Mouse (Mus musculus) forebrain, embryonic 12.5 days (tissue): ENCODE results near the gene Slc25a31. TPM values are rescaled to one million over a fixed set of nuclear protein-coding genes. Genes with fewer than 3 reads are reported as not detected.

ENCODE experiments used
- ATAC-seq: fragments of 200-750 bp; cut with Nextera tagmentation; 2 replicates; pipeline ENCODE4 v1.8.0; 2017; ENCODE audit warnings: moderate TSS enrichment; ENCODE audit not compliant: low FRiP score
- H3K27ac ChIP-seq: fragments of 300-500 bp; sonication (generic); 2 replicates; pipeline ENCODE4 v1.5.1; 2016; ENCODE audit warnings: mild to moderate bottlenecking
- H3K27me3 ChIP-seq: fragments of 300-500 bp; sonication (generic); 2 replicates; pipeline ENCODE4 v1.6.1; 2016; ENCODE audit warnings: mild to moderate bottlenecking
- H3K36me3 ChIP-seq: fragments of 300-500 bp; sonication (generic); replicated peaks from 2 replicates; pipeline ENCODE4 v1.6.1; 2016; ENCODE audit warnings: mild to moderate bottlenecking
- H3K4me1 ChIP-seq: fragments of 300-500 bp; sonication (generic); 2 replicates; pipeline ENCODE4 v1.6.1; 2016
- H3K4me2 ChIP-seq: fragments of 300-500 bp; sonication (generic); 2 replicates; pipeline ENCODE4 v1.6.1; 2016; ENCODE audit warnings: mild to moderate bottlenecking, moderate library complexity
- H3K4me3 ChIP-seq: fragments of 300-500 bp; sonication (generic); replicated peaks from 2 replicates; pipeline ENCODE4 v1.5.1; 2016; ENCODE audit warnings: mild to moderate bottlenecking
- H3K9ac ChIP-seq: fragments of 300-500 bp; sonication (generic); 2 replicates; pipeline ENCODE4 v1.6.1; 2016; ENCODE audit warnings: mild to moderate bottlenecking
- H3K9me3 ChIP-seq: fragments of 300-500 bp; sonication (generic); 2 replicates; pipeline ENCODE4 v1.6.1; 2016
- WGBS: fragments of 180-500 bp; shearing (Covaris S2); methylation state at CpG from one replicate; pipeline ENCODE4 v1.1.7; 2016; 5-methylcytosine and 5-hydroxymethylcytosine counted together
- polyA plus RNA-seq: library from polyadenylated mRNA; unstranded; fragments of >200 nt; fragmentation: Nextera tagmentation; extraction: Ambion mirVana; gene quantifications from 2 replicates; pipeline ENCODE4 v1.2.1, GENCODE M21; 2016

The Slc25a31 gene
- polyA plus RNA-seq, result 0.17 TPM in 1 of 2 replicates, not detected in the other

GRCm38 (mm10) chr3:40708655-40709054 is at the start of gene Slc25a31:
Slc25a31 (plus strand) TSS chr3:40708855.
- no peak within 1 kb of the TSS for H3K9ac ChIP-seq
- H3K36me3 ChIP-seq, result 0 out of 2 replicates have a peak, but pooled peaks cover 3% of the 10 kb centered on the region
- peaks cover 8% of the 10 kb centered on the region for H3K9me3 ChIP-seq
- H3K4me2 ChIP-seq, result no peak within 1 kb of the TSS
- 91% methylated on average over 30 of the region's 30 CpGs for WGBS
- no peak within 1 kb of the TSS for H3K27ac ChIP-seq
- no peak for ATAC-seq
- no peak within 1 kb of the TSS for H3K4me3 ChIP-seq
- no peaks in the 10 kb centered on the region for H3K4me1 ChIP-seq
- no peaks in the 10 kb centered on the region for H3K27me3 ChIP-seq

GRCm38 (mm10) chr3:40660231-40660630 is 48.4 kb upstream of the Slc25a31 start:
- no peaks in the 10 kb centered on the region for H3K27me3 ChIP-seq
- H3K9ac ChIP-seq, result no peak overlapping the region
- no peak for ATAC-seq
- H3K4me1 ChIP-seq, result no peaks in the 10 kb centered on the region
- no peak overlapping the region for H3K4me3 ChIP-seq
- 98% methylated on average over 2 of the region's 2 CpGs for WGBS
- peaks cover 31% of the 10 kb centered on the region for H3K36me3 ChIP-seq
- H3K9me3 ChIP-seq, result no peaks in the 10 kb centered on the region
- no peak overlapping the region for H3K27ac ChIP-seq
- H3K4me2 ChIP-seq, result no peak overlapping the region

GRCm38 (mm10) chr3:40666109-40666508 is 42.5 kb upstream of the Slc25a31 start:
- Histone ChIP-seq H3K36me3 (peaks cover 36% of the 10 kb centered on the region), H3K9ac (no peak overlapping the region), H3K4me1 (peaks cover 4% of the 10 kb centered on the region; the same call in 1 of the 2 replicates), H3K4me2 (no peak overlapping the region), H3K27me3 (no peaks in the 10 kb centered on the region), H3K27ac (no peak overlapping the region), H3K4me3 (no peak overlapping the region), H3K9me3 (no peaks in the 10 kb centered on the region)
- ATAC-seq, result no peak
- 97% methylated on average over 4 of the region's 4 CpGs for WGBS

- peaks cover 36% of the 10 kb centered on the region for H3K36me3 ChIP-seq
- peak overlapping the region; percentile 21 for H3K27ac ChIP-seq
- H3K4me1 ChIP-seq, result peaks cover 4% of the 10 kb centered on the region; the same call in 1 of the 2 replicates
- no peak overlapping the region for H3K9ac ChIP-seq
- WGBS, result 58% methylated on average over 8 of the region's 8 CpGs
- peak; percentile 60; the same call in 1 of the 2 replicates for ATAC-seq
- H3K4me2 ChIP-seq, result no peak overlapping the region
- no peaks in the 10 kb centered on the region for H3K27me3 ChIP-seq
- H3K4me3 ChIP-seq, result no peak overlapping the region
- no peaks in the 10 kb centered on the region for H3K9me3 ChIP-seq
These were observed 41.6 kb upstream of the Slc25a31 start for GRCm38 (mm10) chr3:40666861-40667719.

- no peaks in the 10 kb centered on the region for H3K27me3 ChIP-seq
- H3K9ac ChIP-seq, result no peak overlapping the region
- no peaks in the 10 kb centered on the region for H3K9me3 ChIP-seq
- no peak overlapping the region for H3K4me3 ChIP-seq
- no peak for ATAC-seq
- peaks cover 26% of the 10 kb centered on the region for H3K36me3 ChIP-seq
- no peak overlapping the region for H3K4me2 ChIP-seq
- H3K27ac ChIP-seq, result no peak overlapping the region
- 81% methylated on average over 6 of the region's 6 CpGs for WGBS
- H3K4me1 ChIP-seq, result peaks cover 11% of the 10 kb centered on the region
These were observed 39.8 kb upstream of the Slc25a31 start for GRCm38 (mm10) chr3:40668889-40669288.

- peaks cover 21% of the 10 kb centered on the region for H3K36me3 ChIP-seq
- no peak overlapping the region for H3K4me2 ChIP-seq
- H3K9ac ChIP-seq, result no peak overlapping the region
- no peak overlapping the region for H3K27ac ChIP-seq
- H3K9me3 ChIP-seq, result no peaks in the 10 kb centered on the region
- 88% methylated on average over 3 of the region's 3 CpGs for WGBS
- no peak for ATAC-seq
- H3K4me3 ChIP-seq, result no peak overlapping the region
- no peaks in the 10 kb centered on the region for H3K27me3 ChIP-seq
- peaks cover 14% of the 10 kb centered on the region for H3K4me1 ChIP-seq
These were observed 39.3 kb upstream of the Slc25a31 start for GRCm38 (mm10) chr3:40669395-40669794.

GRCm38 (mm10) chr3:40673515-40673914 is 35.1 kb upstream of the Slc25a31 start:
- Histone ChIP-seq H3K4me3 (no peak overlapping the region), H3K9me3 (no peaks in the 10 kb centered on the region), H3K36me3 (no peaks in the 10 kb centered on the region), H3K27ac (peak overlapping the region; percentile 27), H3K9ac (no peak overlapping the region), H3K27me3 (no peaks in the 10 kb centered on the region), H3K4me1 (peaks cover 26% of the 10 kb centered on the region), H3K4me2 (no peak overlapping the region)
- ATAC-seq, result peak; percentile 89
- WGBS, result 12% methylated on average over 1 of the region's 1 CpGs

- H3K9ac ChIP-seq, result no peak overlapping the region
- H3K4me1 ChIP-seq, result peaks cover 26% of the 10 kb centered on the region
- ATAC-seq, result peak; percentile 10; the same call in 1 of the 2 replicates
- H3K4me2 ChIP-seq, result no peak overlapping the region
- H3K9me3 ChIP-seq, result no peaks in the 10 kb centered on the region
- H3K27ac ChIP-seq, result 0 out of 2 replicates have a peak overlapping the region, but pooled peaks have one; percentile 19
- WGBS, result 10% methylated on average over 8 of the region's 8 CpGs
- H3K4me3 ChIP-seq, result no peak overlapping the region
- no peaks in the 10 kb centered on the region for H3K27me3 ChIP-seq
- no peaks in the 10 kb centered on the region for H3K36me3 ChIP-seq
These were observed 33.7 kb upstream of the Slc25a31 start for GRCm38 (mm10) chr3:40674873-40675405.

GRCm38 (mm10) chr3:40678856-40679255 is 29.8 kb upstream of the Slc25a31 start:
- WGBS, result 8% methylated on average over 1 of the region's 1 CpGs
- no peak overlapping the region for H3K27ac ChIP-seq

GRCm38 (mm10) chr3:40682404-40682803 is 26.3 kb upstream of the Slc25a31 start:
- Histone ChIP-seq H3K4me2 (no peak overlapping the region), H3K9ac (no peak overlapping the region), H3K27ac (no peak overlapping the region), H3K27me3 (no peaks in the 10 kb centered on the region), H3K4me1 (peaks cover 37% of the 10 kb centered on the region), H3K4me3 (no peak overlapping the region), H3K36me3 (peaks cover 4% of the 10 kb centered on the region; the same call in 1 of the 2 replicates), H3K9me3 (no peaks in the 10 kb centered on the region)
- ATAC-seq, result no peak
- 28% methylated on average over 11 of the region's 11 CpGs for WGBS

More at GRCm38 (mm10) chr3:40678856-40679255, 29.8 kb upstream of the Slc25a31 start:
- H3K27me3 ChIP-seq, result no peaks in the 10 kb centered on the region
- no peak overlapping the region for H3K4me2 ChIP-seq
- ATAC-seq, result no peak
- H3K36me3 ChIP-seq, result peaks cover 4% of the 10 kb centered on the region; the same call in 1 of the 2 replicates
- peaks cover 33% of the 10 kb centered on the region for H3K4me1 ChIP-seq
- no peaks in the 10 kb centered on the region for H3K9me3 ChIP-seq
- H3K9ac ChIP-seq, result no peak overlapping the region
- no peak overlapping the region for H3K4me3 ChIP-seq

GRCm38 (mm10) chr3:40683171-40683570 is 25.5 kb upstream of the Slc25a31 start:
- H3K27me3 ChIP-seq, result no peaks in the 10 kb centered on the region
- ATAC-seq, result no peak
- H3K4me3 ChIP-seq, result no peak overlapping the region
- no peak overlapping the region for H3K27ac ChIP-seq
- H3K9ac ChIP-seq, result no peak overlapping the region
- no peak overlapping the region for H3K4me2 ChIP-seq
- no peaks in the 10 kb centered on the region for H3K9me3 ChIP-seq
- 92% methylated on average over 17 of the region's 18 CpGs for WGBS
- H3K4me1 ChIP-seq, result peaks cover 42% of the 10 kb centered on the region
- H3K36me3 ChIP-seq, result peaks cover 4% of the 10 kb centered on the region; the same call in 1 of the 2 replicates

- ATAC-seq, result peak; percentile 82
- WGBS, result 19% methylated on average over 3 of the region's 3 CpGs
- Histone ChIP-seq H3K27me3 (no peaks in the 10 kb centered on the region), H3K4me1 (peaks cover 42% of the 10 kb centered on the region), H3K9ac (no peak overlapping the region), H3K9me3 (no peaks in the 10 kb centered on the region), H3K4me2 (no peak overlapping the region), H3K4me3 (no peak overlapping the region), H3K27ac (peak overlapping the region; percentile 75), H3K36me3 (peaks cover 4% of the 10 kb centered on the region; the same call in 1 of the 2 replicates)
These were observed 22.7 kb upstream of the Slc25a31 start for GRCm38 (mm10) chr3:40685855-40686515.
